Mouse (Mus musculus): ENCODE measurements at regions not wholly inside any gene's neighbourhood (a gene's known extent, or its start where the extent isn't known, plus 50 kb on each side); places are given as distances from the start of the nearest gene placed in this dataset.

DNA sequence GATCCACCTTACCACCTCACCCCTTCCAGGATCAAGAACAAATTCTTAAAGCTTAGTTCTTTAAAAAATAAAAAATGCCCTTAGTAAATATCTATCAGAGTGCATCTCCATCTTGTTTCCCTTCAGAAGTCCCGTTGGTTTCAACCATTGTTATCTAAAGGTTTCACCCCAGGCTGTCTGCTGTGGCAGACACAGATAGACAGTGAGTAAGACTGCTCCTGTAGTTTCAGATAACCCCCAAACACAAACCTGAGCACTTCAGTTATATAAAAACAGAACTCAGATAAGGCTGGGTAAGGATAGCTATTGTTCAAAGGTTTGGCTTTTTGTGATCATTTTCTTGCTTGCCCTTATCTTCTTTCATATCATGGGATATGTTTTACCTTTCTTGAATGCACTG lies 255.4 kb upstream of the Atp10a start:
- no peak for TF ChIP-seq GATA1 (IDR thresholded peaks at IDR 0.05; ENCODE audit: borderline replicate concordance, low read length)
- TF ChIP-seq FLI1 (IDR thresholded peaks at IDR 0.05; ENCODE audit: low read length), result no peak
